Mouse (Mus musculus) thymus, adult 2 months (tissue): ENCODE measurements around the gene Faap20.

Source experiments
- CTCF ChIP-seq: fragments of 200-500 bp; IDR thresholded peaks from 2 replicates; pipeline ENCODE4 v1.5.1; 2012; ENCODE audit warnings: mild to moderate bottlenecking, control low read depth, low read length, moderate library complexity, borderline replicate concordance; ENCODE audit not compliant: control insufficient read depth, poor library complexity, insufficient read depth; ENCODE audit errors: extremely low read depth
- POLR2A ChIP-seq: fragments of 200-500 bp; IDR thresholded peaks from 2 replicates; pipeline ENCODE4 v1.6.1; 2012; ENCODE audit warnings: mild to moderate bottlenecking, low read length, control low read depth, moderate library complexity; ENCODE audit not compliant: control insufficient read depth, poor library complexity, insufficient read depth; ENCODE audit errors: extremely low read depth

- TF ChIP-seq CTCF, result no peak
- TF ChIP-seq POLR2A, result no peak
These were observed 35.4 kb upstream of the Faap20 start for GRCm38 (mm10) chr4:155214188-155214587.
